Mouse (Mus musculus): Measurements from ENCODE around the gene Traf7. TPM values are rescaled to one million over a fixed set of nuclear protein-coding genes. Genes with fewer than 3 reads are reported as not detected.

The Traf7 gene
- polyA plus RNA-seq, 1 experiment = 108 TPM

DNA sequence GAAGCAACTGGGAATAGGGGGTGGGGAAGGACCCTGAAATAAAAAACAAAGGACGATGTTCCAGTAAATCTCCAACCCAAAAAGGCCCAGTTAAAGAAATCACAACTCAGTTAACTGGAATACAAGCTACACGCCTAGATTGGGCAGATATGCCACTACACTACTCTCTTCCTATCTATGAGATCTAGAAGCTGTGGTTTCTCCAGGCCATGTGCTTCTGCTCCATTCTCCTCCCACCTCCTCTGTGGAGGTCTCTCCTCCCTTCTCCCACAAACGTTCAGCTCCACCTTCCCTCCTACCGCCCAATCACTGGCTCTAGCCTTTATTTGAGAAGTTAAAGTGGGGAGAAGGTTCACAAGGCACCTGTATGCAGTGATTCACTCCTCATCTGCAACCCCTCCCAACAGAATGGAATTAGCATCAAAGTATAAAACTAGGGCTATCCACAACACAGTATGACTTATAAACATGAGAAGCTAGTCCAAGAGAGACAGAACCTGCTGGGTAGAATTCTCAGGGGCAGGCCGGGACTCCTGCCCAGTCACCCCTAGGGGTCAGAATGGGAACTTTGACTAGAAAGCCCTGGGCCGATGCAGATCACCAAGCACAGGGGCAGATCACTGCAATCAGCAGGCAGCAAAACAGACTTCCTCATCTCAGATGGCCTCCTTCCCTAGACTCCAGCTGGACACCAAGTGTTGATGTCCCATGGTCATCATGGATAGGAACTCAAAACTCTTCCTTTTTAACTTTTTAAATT, 64.2 kb downstream of the Traf7 start:
- 30% methylated on average over 6 of the region's 6 CpGs for WGBS
- Histone ChIP-seq H3K4me3 (replicated peaks; ENCODE audit: control insufficient read depth, low read depth, low read length) (no peak overlapping the region), H3K4me1 (ENCODE audit: control insufficient read depth, insufficient read depth, low read length) (no peaks in the 10 kb centered on the region), H3K27ac (ENCODE audit: control insufficient read depth, insufficient read depth, low read depth, low read length, poor library complexity) (no peak overlapping the region)
- TF ChIP-seq POLR2A (IDR thresholded peaks at IDR 0.05; ENCODE audit: borderline replicate concordance, control insufficient read depth, low read depth, low read length) (no peak), CTCF (IDR thresholded peaks at IDR 0.05; ENCODE audit: control insufficient read depth, insufficient read depth, low read length) (no peak)

DNA sequence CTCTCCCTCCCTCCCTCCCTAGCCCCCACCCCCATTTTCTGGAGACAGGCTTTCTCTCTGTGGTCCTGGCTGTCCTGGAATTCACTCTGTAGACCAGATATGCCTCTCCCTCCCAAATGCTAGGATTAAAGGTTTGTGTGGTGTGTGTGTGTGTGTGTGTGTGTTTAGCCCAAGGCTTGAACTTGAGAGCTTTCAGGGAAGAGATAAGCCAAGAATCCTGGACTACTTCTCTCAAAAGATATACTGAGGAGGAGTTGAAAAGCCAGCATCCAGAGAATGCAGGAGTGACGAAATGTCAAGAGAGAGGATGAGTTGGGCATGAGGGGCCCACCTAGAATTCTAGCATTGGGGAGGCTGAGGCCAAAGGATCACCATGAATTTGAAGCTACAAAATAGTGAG, 64.8 kb downstream of the Traf7 start:
- 84% methylated on average over 1 of the region's 1 CpGs for WGBS

DNA sequence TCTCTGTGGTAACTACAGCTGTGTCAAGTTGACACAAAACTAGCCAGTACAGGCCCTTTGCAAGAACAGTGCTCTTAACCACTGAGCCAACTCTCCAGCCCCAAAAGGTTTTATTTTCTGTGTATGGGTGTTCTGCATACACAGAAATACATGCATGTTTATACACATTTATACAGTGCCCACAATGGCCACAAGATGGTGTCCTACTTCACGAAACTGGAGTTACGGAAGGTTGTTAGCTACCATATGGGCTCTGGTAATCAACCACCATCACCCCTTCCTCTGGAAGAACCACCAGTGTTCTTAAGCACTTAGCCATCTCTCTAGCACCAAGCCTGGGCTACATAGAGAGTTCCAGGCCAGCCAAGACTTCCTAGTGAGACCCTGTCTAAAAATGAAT, 66.2 kb downstream of the Traf7 start:
- TF ChIP-seq POLR2A (IDR thresholded peaks at IDR 0.05; ENCODE audit: borderline replicate concordance, control insufficient read depth, low read depth, low read length) = no peak
- TF ChIP-seq CTCF (IDR thresholded peaks at IDR 0.05; ENCODE audit: control insufficient read depth, insufficient read depth, low read length) = 0 out of 2 replicates have a peak, but pooled peaks have one; percentile 19
- no peak overlapping the region for H3K4me3 ChIP-seq (replicated peaks; ENCODE audit: control insufficient read depth, low read depth, low read length)
- WGBS = 55% methylated on average over 2 of the region's 2 CpGs
- no peak overlapping the region for H3K27ac ChIP-seq (ENCODE audit: control insufficient read depth, insufficient read depth, low read depth, low read length, poor library complexity)
- no peaks in the 10 kb centered on the region for H3K4me1 ChIP-seq (ENCODE audit: control insufficient read depth, insufficient read depth, low read length)

More for the DNA sequence above, 64.8 kb downstream of the Traf7 start:
- Histone ChIP-seq H3K4me3 (replicated peaks; ENCODE audit: control insufficient read depth, low read depth, low read length) (no peak overlapping the region), H3K4me1 (ENCODE audit: control insufficient read depth, insufficient read depth, low read length) (no peaks in the 10 kb centered on the region), H3K27ac (ENCODE audit: control insufficient read depth, insufficient read depth, low read depth, low read length, poor library complexity) (no peak overlapping the region)
- TF ChIP-seq POLR2A (IDR thresholded peaks at IDR 0.05; ENCODE audit: borderline replicate concordance, control insufficient read depth, low read depth, low read length) = no peak
- no peak for TF ChIP-seq CTCF (IDR thresholded peaks at IDR 0.05; ENCODE audit: control insufficient read depth, insufficient read depth, low read length)

Other genes starting within 250 kb of the Traf7 start
- gene Abca17, start 176.9 kb downstream of the Traf7 start, polyA plus RNA-seq (2011; ENCODE audit: insufficient read depth, insufficient read length, low replicate concordance, missing spikeins) = not detected in 2 replicates
- 18.6 and 36.5 TPM in 2 replicates for gene Abca3, start 176.0 kb downstream of the Traf7 start, polyA plus RNA-seq (2011; ENCODE audit: insufficient read depth, insufficient read length, low replicate concordance, missing spikeins)
- gene Rnps1, start 113.4 kb downstream of the Traf7 start, polyA plus RNA-seq (2011; ENCODE audit: insufficient read depth, insufficient read length, low replicate concordance, missing spikeins) = 53.5 and 73.6 TPM in 2 replicates
- 10.7 and 11.8 TPM in 2 replicates for gene Eci1, start 101.3 kb downstream of the Traf7 start, polyA plus RNA-seq (2011; ENCODE audit: insufficient read depth, insufficient read length, low replicate concordance, missing spikeins)
- 5.0 and 21.3 TPM in 2 replicates for gene Dnase1l2, start 84.8 kb downstream of the Traf7 start, polyA plus RNA-seq (2011; ENCODE audit: insufficient read depth, insufficient read length, low replicate concordance, missing spikeins)
- 34.5 and 70.1 TPM in 2 replicates for gene E4f1, start 57.6 kb downstream of the Traf7 start, polyA plus RNA-seq (2011; ENCODE audit: insufficient read depth, insufficient read length, low replicate concordance, missing spikeins)
- gene Pgp, start 57.5 kb downstream of the Traf7 start, polyA plus RNA-seq (2011; ENCODE audit: insufficient read depth, insufficient read length, low replicate concordance, missing spikeins) = 33.0 and 34.7 TPM in 2 replicates
- gene Bricd5, start 54.1 kb downstream of the Traf7 start, polyA plus RNA-seq (2011; ENCODE audit: insufficient read depth, insufficient read length, low replicate concordance, missing spikeins) = 3.3 TPM in 1 of 2 replicates, not detected in the other
- gene Mlst8, start 48.9 kb downstream of the Traf7 start, polyA plus RNA-seq (2011; ENCODE audit: insufficient read depth, insufficient read length, low replicate concordance, missing spikeins) = 9.8 and 22.9 TPM in 2 replicates
- gene Caskin1, start 39.3 kb downstream of the Traf7 start, polyA plus RNA-seq (2011; ENCODE audit: insufficient read depth, insufficient read length, low replicate concordance, missing spikeins) = not detected in 2 replicates
- gene Rab26, start 6.3 kb upstream of the Traf7 start, polyA plus RNA-seq (2011; ENCODE audit: insufficient read depth, insufficient read length, low replicate concordance, missing spikeins) = not detected in 2 replicates
- 10.4 and 17.9 TPM in 2 replicates for gene Pkd1, start 21.9 kb upstream of the Traf7 start, polyA plus RNA-seq (2011; ENCODE audit: insufficient read depth, insufficient read length, low replicate concordance, missing spikeins)
- 38.1 and 92.1 TPM in 2 replicates for gene Tsc2, start 104.7 kb upstream of the Traf7 start, polyA plus RNA-seq (2011; ENCODE audit: insufficient read depth, insufficient read length, low replicate concordance, missing spikeins)
- gene Nthl1, start 104.7 kb upstream of the Traf7 start, polyA plus RNA-seq (2011; ENCODE audit: insufficient read depth, insufficient read length, low replicate concordance, missing spikeins) = 4.6 and 6.5 TPM in 2 replicates
- gene Slc9a3r2, start 122.4 kb upstream of the Traf7 start, polyA plus RNA-seq (2011; ENCODE audit: insufficient read depth, insufficient read length, low replicate concordance, missing spikeins) = 5.2 and 5.9 TPM in 2 replicates
- gene Npw, start 130.5 kb upstream of the Traf7 start, polyA plus RNA-seq (2011; ENCODE audit: insufficient read depth, insufficient read length, low replicate concordance, missing spikeins) = not detected in 2 replicates
- gene Zfp598, start 141.7 kb upstream of the Traf7 start, polyA plus RNA-seq (2011; ENCODE audit: insufficient read depth, insufficient read length, low replicate concordance, missing spikeins) = 19.6 and 29.3 TPM in 2 replicates
- gene Syngr3, start 162.0 kb upstream of the Traf7 start, polyA plus RNA-seq (2011; ENCODE audit: insufficient read depth, insufficient read length, low replicate concordance, missing spikeins) = not detected in 2 replicates
- gene Gfer, start 168.2 kb upstream of the Traf7 start, polyA plus RNA-seq (2011; ENCODE audit: insufficient read depth, insufficient read length, low replicate concordance, missing spikeins) = 19.3 and 42.9 TPM in 2 replicates
- 2.1 and 2.5 TPM in 2 replicates for gene Noxo1, start 168.3 kb upstream of the Traf7 start, polyA plus RNA-seq (2011; ENCODE audit: insufficient read depth, insufficient read length, low replicate concordance, missing spikeins)
- 19.4 and 28.1 TPM in 2 replicates for gene Tbl3, start 179.7 kb upstream of the Traf7 start, polyA plus RNA-seq (2011; ENCODE audit: insufficient read depth, insufficient read length, low replicate concordance, missing spikeins)
- not detected in 2 replicates for gene Rnf151, start 190.1 kb upstream of the Traf7 start, polyA plus RNA-seq (2011; ENCODE audit: insufficient read depth, insufficient read length, low replicate concordance, missing spikeins)
- gene Rps2, start 190.2 kb upstream of the Traf7 start, polyA plus RNA-seq (2011; ENCODE audit: insufficient read depth, insufficient read length, low replicate concordance, missing spikeins) = 828 and 1,146 TPM in 2 replicates
- 150 and 172 TPM in 2 replicates for gene Ndufb10, start 196.5 kb upstream of the Traf7 start, polyA plus RNA-seq (2011; ENCODE audit: insufficient read depth, insufficient read length, low replicate concordance, missing spikeins)
- 2.5 TPM in 1 of 2 replicates, not detected in the other for gene Rpl3l, start 199.9 kb upstream of the Traf7 start, polyA plus RNA-seq (2011; ENCODE audit: insufficient read depth, insufficient read length, low replicate concordance, missing spikeins)
- 106 and 309 TPM in 2 replicates for gene Msrb1, start 208.7 kb upstream of the Traf7 start, polyA plus RNA-seq (2011; ENCODE audit: insufficient read depth, insufficient read length, low replicate concordance, missing spikeins)
- gene Hs3st6, start 225.1 kb upstream of the Traf7 start, polyA plus RNA-seq (2011; ENCODE audit: insufficient read depth, insufficient read length, low replicate concordance, missing spikeins) = 2.2 TPM in 1 of 2 replicates, not detected in the other